Mouse (Mus musculus) small intestine, adult 2 months (tissue): ENCODE results near the gene Olfr763.

Experiments used
- CTCF ChIP-seq: fragments of 200-500 bp; IDR thresholded peaks from 2 replicates; pipeline ENCODE4 v1.5.1; 2012; ENCODE audit warnings: low read depth, mild to moderate bottlenecking, control low read depth, inconsistent platforms, low read length, moderate library complexity, mixed read lengths; ENCODE audit not compliant: insufficient replicate concordance, insufficient read length; ENCODE audit errors: extremely low read depth
- POLR2A ChIP-seq: fragments of 200-500 bp; IDR thresholded peaks from 2 replicates; pipeline ENCODE4 v1.6.1; 2012; ENCODE audit warnings: low read depth, mild to moderate bottlenecking, control low read depth, inconsistent platforms, low read length, moderate library complexity

GRCm38 (mm10) chr10:128980644-128981365 is 29.8 kb upstream of the Olfr763 start:
- TF ChIP-seq CTCF, result no peak
- TF ChIP-seq POLR2A, result no peak
